Mouse (Mus musculus) neural tube, embryonic 12.5 days (tissue): ENCODE results near the gene Ifit2. TPM values are rescaled to one million over a fixed set of nuclear protein-coding genes. Genes with fewer than 3 reads are reported as not detected.
"Not testable (repeated sequence)": the region's sequence is repeated elsewhere in the genome, so short reads cannot be mapped to it uniquely, and the experiment has no call there.

ENCODE experiments used
- ATAC-seq: fragments of 200-750 bp; cut with Nextera tagmentation; 2 replicates; pipeline ENCODE4 v1.8.0; 2017; ENCODE audit warnings: low read depth, mild to moderate bottlenecking, moderate TSS enrichment, moderate library complexity; ENCODE audit not compliant: low FRiP score
- H3K27ac ChIP-seq: fragments of 300-500 bp; sonication (generic); 2 replicates; pipeline ENCODE4 v1.5.1; 2016
- H3K27me3 ChIP-seq: fragments of 300-500 bp; sonication (generic); replicated peaks from 2 replicates; pipeline ENCODE4 v1.6.1; 2016; ENCODE audit warnings: mild to moderate bottlenecking
- H3K36me3 ChIP-seq: fragments of 300-500 bp; sonication (generic); 2 replicates; pipeline ENCODE4 v1.6.1; 2016; ENCODE audit warnings: mild to moderate bottlenecking
- H3K4me1 ChIP-seq: fragments of 300-500 bp; sonication (generic); 2 replicates; pipeline ENCODE4 v1.6.1; 2016
- H3K4me2 ChIP-seq: fragments of 300-500 bp; sonication (generic); replicated peaks from 2 replicates; pipeline ENCODE4 v1.6.1; 2016; ENCODE audit warnings: mild to moderate bottlenecking
- H3K4me3 ChIP-seq: fragments of 300-500 bp; sonication (generic); 2 replicates; pipeline ENCODE4 v1.5.1; 2016
- H3K9ac ChIP-seq: fragments of 300-500 bp; sonication (generic); 2 replicates; pipeline ENCODE4 v1.6.1; 2016; ENCODE audit warnings: mild to moderate bottlenecking
- H3K9me3 ChIP-seq: fragments of 300-500 bp; sonication (generic); 2 replicates; pipeline ENCODE4 v1.6.1; 2016; ENCODE audit warnings: mild to moderate bottlenecking
- WGBS: fragments of 180-500 bp; shearing (Covaris S2); methylation state at CpG from one replicate; pipeline ENCODE4 v1.1.7; 2016; 5-methylcytosine and 5-hydroxymethylcytosine counted together
- polyA plus RNA-seq: library from polyadenylated mRNA; unstranded; fragments of >200 nt; fragmentation: Nextera tagmentation; extraction: Ambion mirVana; gene quantifications from 2 replicates; pipeline ENCODE4 v1.2.1, GENCODE M21; 2016

The Ifit2 gene
- polyA plus RNA-seq, 1 experiment from 2014 or later: 4.5 TPM

DNA sequence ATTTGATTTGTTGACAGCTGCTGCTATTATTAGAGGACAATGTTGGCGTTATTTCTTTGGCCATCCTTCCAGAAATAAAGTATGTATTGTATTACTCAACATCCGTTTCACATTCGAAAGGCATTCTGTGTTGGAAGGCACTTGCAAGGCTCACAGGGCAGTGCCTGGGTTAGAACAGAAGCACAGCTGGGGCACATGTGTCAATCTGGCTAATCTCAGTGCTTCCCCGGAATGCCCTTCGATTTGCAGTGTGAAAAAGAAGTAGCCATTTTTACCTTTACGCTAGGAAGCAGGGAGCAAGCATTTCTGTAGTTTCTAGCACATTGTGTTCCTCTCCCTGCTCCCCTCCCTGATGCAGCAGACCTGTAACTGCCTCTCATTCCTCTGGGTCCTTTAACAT, 2.5 kb downstream of the Ifit2 start:
- Histone ChIP-seq H3K4me1 (no peaks in the 10 kb centered on the region), H3K4me3 (no peak overlapping the region), H3K36me3 (no peaks in the 10 kb centered on the region), H3K4me2 (no peak overlapping the region), H3K9me3 (no peaks in the 10 kb centered on the region), H3K9ac (no peak overlapping the region), H3K27ac (no peak overlapping the region), H3K27me3 (no peaks in the 10 kb centered on the region)
- 75% methylated on average over 6 of the region's 6 CpGs for whole genome bisulfite sequencing
- ATAC-seq: no peak

DNA sequence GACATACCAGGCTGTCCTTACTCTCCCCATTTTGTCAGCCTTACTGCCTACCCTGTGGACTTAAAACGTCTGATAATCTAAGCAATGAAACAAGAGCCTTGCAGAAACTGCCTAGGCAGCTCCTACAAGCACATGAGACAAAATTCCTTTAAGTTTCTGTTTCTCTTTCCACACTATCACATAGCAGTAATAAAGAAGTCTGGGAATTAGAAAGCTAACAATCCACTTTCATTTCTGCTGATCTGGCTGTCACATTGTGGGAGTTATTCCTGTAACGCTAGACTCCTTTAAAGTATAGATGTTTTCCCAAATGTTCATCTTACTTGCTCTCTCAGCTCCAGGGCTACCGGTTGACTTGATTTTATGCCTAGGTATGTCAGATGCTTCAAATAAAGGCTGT, 3.0 kb downstream of the Ifit2 start:
- Histone ChIP-seq H3K36me3 (no peaks in the 10 kb centered on the region), H3K9ac (no peak overlapping the region), H3K4me2 (no peak overlapping the region), H3K9me3 (no peaks in the 10 kb centered on the region), H3K4me3 (no peak overlapping the region), H3K27me3 (no peaks in the 10 kb centered on the region), H3K27ac (no peak overlapping the region), H3K4me1 (no peaks in the 10 kb centered on the region)
- no peak for ATAC-seq
- 83% methylated on average over 3 of the region's 3 CpGs for WGBS

DNA sequence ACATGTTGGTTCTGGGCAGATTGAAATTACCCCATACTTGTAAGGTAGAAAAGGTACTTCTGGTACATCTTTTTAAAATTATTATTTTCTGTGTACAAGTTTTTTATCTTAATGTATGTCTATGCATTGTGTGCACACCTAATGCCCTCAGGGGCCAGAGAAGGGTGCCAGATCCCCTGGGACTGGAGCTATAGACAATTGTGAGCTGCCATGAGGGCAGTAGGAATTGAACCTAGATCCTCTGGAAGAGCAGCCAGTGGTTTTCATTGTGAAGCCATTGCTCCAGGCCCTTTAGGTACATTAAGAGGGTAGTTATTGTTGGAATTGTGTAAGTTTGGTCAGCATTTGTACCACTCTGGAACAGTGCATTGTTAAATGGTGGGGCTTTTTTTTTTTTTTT, 3.6 kb downstream of the Ifit2 start:
- H3K9me3 ChIP-seq: no peaks in the 10 kb centered on the region
- ATAC-seq: no peak
- H3K4me1 ChIP-seq: no peaks in the 10 kb centered on the region
- no peaks in the 10 kb centered on the region for H3K36me3 ChIP-seq
- no peaks in the 10 kb centered on the region for H3K27me3 ChIP-seq
- no peak overlapping the region for H3K27ac ChIP-seq
- H3K4me2 ChIP-seq: no peak overlapping the region
- H3K9ac ChIP-seq: no peak overlapping the region
- H3K4me3 ChIP-seq: no peak overlapping the region

DNA sequence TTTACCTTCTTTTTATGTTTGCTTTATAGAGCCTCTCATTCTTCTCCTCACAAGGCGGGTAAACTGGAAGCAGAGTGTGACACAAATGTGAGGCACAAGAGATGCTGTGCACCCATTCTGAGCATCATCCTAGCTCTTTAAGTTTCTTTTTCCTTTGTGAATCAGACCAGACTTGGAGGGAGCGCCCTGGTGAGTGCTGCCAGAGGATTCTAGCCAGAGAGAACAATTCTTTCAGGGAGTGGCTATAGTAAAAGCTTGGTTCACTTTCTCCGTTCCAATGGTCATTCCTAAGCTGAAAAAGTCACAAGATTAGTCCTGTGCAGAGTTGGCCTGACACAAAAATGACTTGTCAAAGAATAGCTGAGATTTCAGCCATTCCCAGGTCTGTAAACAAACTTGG, 6.1 kb downstream of the Ifit2 start:
- Histone ChIP-seq H3K9ac (no peak overlapping the region), H3K27ac (no peak overlapping the region), H3K36me3 (no peaks in the 10 kb centered on the region), H3K4me1 (no peaks in the 10 kb centered on the region), H3K4me3 (no peak overlapping the region), H3K27me3 (no peaks in the 10 kb centered on the region), H3K9me3 (no peaks in the 10 kb centered on the region), H3K4me2 (no peak overlapping the region)
- no peak for ATAC-seq
- WGBS: 75% methylated on average over 3 of the region's 3 CpGs

DNA sequence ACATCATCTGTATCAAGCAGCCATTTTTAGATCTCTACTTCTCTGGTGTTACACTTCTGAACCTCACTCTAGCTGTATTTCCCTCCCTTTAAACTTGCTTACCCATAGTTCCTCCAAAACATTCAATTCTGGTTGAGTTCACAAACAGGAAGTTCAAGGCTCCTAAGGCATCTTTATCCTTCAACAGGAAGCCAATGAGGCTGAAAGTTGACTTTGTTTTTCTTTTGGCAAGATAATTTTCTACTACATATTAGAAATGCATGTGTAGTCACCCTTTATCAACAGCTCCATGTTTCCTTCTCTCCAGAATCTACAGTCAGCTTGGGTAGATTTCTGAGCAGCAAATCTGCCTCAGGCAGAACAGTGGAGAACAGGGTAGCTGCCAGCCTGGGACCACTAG, 12.1 kb downstream of the Ifit2 start:
- H3K4me2 ChIP-seq: no peak overlapping the region

DNA sequence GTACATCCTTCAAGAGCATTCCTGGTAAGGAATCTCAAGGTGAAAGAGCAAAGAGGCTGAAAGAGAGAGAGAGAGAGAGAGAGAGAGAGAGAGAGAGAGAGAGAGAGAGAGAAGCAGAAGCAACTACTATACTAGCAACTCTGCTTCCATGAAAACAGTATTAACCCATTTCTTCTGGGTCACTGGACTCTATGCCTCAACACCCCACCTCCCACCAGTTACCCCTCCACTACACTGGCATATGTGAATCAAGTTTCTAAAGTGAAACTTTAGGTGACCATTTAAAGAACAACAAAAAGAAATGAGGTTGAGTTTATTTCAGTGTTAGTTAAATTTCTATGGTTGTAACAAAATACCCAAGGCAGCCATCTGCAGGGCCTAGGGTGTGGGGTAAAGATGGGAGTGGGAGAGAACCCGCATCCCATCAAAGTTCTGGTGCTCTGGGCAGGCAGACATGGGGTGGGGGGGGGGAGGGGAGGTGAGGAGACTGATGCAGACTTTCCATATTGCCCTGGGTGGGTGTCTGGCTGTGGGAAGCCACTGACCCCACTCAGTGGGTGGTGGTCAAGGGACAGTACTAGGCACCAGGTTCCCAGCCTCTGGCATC, 15.8 kb downstream of the Ifit2 start:
- Histone ChIP-seq H3K4me3 (no peak overlapping the region), H3K4me1 (no peaks in the 10 kb centered on the region), H3K9me3 (no peaks in the 10 kb centered on the region), H3K36me3 (no peaks in the 10 kb centered on the region), H3K9ac (no peak overlapping the region), H3K27ac (no peak overlapping the region), H3K4me2 (no peak overlapping the region), H3K27me3 (no peaks in the 10 kb centered on the region)
- ATAC-seq: no peak
- 67% methylated on average over 1 of the region's 1 CpGs for WGBS

More for the DNA sequence above, 12.1 kb downstream of the Ifit2 start:
- Histone ChIP-seq H3K4me1 (no peaks in the 10 kb centered on the region), H3K27me3 (no peaks in the 10 kb centered on the region), H3K36me3 (no peaks in the 10 kb centered on the region), H3K9me3 (no peaks in the 10 kb centered on the region), H3K4me3 (no peak overlapping the region), H3K9ac (no peak overlapping the region), H3K27ac (no peak overlapping the region)
- no peak for ATAC-seq

DNA sequence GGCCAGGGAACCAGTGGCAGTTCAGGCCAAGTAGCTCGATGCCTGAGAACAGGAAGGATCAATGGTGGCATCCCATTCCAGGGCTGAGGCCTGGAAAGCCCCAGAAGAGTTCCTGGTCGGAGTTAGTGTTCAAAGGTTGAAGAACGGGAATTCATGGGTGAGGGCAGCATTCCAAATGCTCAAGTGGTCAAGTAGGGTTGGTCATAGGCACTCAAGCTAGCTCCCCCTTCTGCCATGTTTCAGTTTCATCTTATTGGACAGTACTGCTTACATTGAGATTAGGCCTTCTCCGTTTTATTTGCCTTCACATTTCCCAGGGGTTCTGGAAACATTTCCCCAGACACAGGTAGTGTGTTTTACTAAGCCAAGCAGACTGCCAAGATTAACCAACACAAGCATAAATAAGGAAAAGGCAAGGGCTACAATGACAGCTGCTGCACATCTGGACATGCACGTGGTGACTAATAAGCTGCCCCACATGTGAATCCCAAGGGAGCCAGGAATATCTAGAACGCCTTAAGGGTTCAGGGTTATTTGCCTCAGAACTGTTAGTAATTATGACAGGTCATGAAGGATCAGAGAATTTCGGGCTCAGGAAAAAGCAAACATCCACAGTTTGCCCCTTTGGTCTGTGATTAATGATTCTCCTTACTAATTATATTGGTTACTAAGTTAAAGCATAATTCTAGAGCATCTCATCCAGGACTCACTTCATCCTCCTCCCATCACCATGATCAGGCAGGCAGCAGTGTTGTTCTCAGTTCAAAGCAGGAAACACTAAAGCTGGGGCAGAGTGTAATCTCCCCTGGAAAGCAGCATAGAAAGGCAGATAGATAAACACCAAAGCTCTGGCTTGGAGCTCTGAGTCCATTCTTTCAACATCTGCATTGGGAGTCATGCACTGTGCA, 18.7 kb downstream of the Ifit2 start:
- H3K27ac ChIP-seq: no peak overlapping the region
- H3K4me3 ChIP-seq: no peak overlapping the region
- H3K4me1 ChIP-seq: no peaks in the 10 kb centered on the region
- no peaks in the 10 kb centered on the region for H3K27me3 ChIP-seq
- no peak overlapping the region for H3K9ac ChIP-seq
- 77% methylated on average over 7 of the region's 7 CpGs for WGBS
- H3K4me2 ChIP-seq: no peak overlapping the region
- ATAC-seq: no peak
- no peaks in the 10 kb centered on the region for H3K9me3 ChIP-seq
- no peaks in the 10 kb centered on the region for H3K36me3 ChIP-seq

DNA sequence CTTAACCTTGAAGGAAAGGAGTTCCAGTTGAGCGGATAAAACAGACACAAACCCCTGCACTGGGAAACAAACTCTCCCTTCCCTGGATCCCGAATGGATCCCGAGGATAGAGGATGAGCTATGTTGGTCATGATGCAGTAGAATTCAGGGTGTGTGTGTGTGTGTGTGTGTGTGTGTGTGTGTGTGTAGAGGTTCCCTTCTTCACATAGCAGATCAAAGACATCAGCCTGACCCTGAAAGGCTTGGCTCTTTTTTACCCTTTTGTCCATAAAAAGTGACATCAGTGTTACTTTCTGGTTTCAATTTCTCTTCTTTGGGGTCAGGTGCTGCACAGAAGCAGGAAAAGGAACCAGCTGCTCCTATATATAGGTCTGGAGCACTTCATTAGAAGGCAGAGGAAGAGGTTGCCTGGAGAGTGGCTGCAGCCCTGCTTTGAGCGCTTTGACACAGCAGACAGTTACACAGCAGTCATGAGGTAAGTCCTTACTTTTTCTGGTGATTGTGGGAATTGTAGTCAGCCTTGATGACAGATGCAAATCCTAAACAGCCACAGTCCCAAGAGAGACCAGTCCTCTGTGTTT, 19.5 kb downstream of the Ifit2 start:
- H3K4me1 ChIP-seq: no peaks in the 10 kb centered on the region
- H3K27ac ChIP-seq: no peak overlapping the region
- H3K9me3 ChIP-seq: no peaks in the 10 kb centered on the region
- no peaks in the 10 kb centered on the region for H3K36me3 ChIP-seq
- no peak for ATAC-seq
- 72% methylated on average over 4 of the region's 4 CpGs for WGBS
- no peak overlapping the region for H3K4me2 ChIP-seq
- H3K9ac ChIP-seq: no peak overlapping the region
- H3K27me3 ChIP-seq: no peaks in the 10 kb centered on the region
- no peak overlapping the region for H3K4me3 ChIP-seq

DNA sequence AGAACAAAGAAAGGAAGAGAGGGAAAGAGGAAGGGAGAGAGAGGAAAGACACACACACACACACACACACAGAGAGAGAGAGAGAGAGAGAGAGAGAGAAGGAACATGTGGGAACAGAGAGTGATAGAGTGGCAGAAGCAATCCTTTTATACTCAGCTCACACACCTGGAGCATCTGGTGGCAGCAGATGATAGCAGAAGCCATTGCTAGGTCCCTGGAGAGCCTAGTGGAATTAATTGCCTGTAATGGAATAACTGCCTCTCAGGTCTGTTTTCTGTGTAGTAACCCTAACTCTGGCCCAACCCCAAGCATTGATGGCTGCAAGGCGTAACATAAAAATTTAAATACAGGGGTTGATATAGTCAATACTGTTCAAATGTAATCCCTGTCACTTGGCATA, 20.6 kb downstream of the Ifit2 start:
- no peak overlapping the region for H3K27ac ChIP-seq
- H3K9me3 ChIP-seq: no peaks in the 10 kb centered on the region
- no peak overlapping the region for H3K9ac ChIP-seq
- H3K4me3 ChIP-seq: no peak overlapping the region
- no peak overlapping the region for H3K4me2 ChIP-seq
- 85% methylated on average over 1 of the region's 1 CpGs for WGBS
- no peaks in the 10 kb centered on the region for H3K27me3 ChIP-seq
- no peaks in the 10 kb centered on the region for H3K36me3 ChIP-seq
- H3K4me1 ChIP-seq: no peaks in the 10 kb centered on the region
- ATAC-seq: no peak

DNA sequence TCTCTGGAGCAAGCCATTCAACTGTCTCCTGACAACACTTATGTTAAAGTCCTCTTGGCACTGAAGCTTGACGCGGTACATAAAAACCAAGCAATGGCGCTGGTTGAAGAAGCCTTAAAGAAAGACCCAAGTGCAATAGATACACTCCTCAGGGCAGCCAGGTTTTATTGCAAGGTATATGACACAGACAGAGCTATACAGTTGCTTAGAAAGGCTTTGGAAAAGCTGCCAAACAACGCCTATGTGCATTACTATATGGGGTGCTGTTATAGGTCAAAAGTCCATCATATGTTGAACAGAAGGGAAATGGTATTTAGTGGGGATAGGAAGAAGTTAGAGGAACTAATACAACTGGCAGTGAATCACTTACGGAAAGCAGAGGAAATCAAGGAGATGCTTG, 23.2 kb downstream of the Ifit2 start:
- H3K9ac ChIP-seq: no peak overlapping the region
- no peak overlapping the region for H3K27ac ChIP-seq
- WGBS: 92% methylated on average over 5 of the region's 5 CpGs
- H3K4me3 ChIP-seq: no peak overlapping the region
- no peak for ATAC-seq
- H3K9me3 ChIP-seq: no peaks in the 10 kb centered on the region
- no peaks in the 10 kb centered on the region for H3K4me1 ChIP-seq
- no peaks in the 10 kb centered on the region for H3K36me3 ChIP-seq
- no peak overlapping the region for H3K4me2 ChIP-seq
- H3K27me3 ChIP-seq: no peaks in the 10 kb centered on the region

DNA sequence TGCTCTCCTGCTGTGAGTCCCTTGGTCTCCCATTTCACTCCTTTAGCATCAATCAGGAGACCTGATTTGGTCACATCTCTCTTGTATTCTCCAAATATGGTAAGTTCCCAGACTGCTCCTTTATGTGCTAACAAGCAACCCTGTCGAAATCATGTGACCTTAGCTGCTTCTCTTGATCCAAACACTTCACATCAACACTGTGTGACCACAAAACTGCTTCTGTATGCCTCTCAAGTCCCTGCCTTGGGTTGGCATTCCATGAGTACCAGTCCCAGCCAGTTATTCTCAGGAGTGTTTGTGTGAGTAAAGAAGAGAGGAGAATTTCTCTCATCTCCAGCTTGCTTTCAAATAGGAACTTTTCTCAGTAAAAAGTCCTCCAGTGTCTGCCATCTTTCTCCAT, 26.6 kb downstream of the Ifit2 start:
- no peak overlapping the region for H3K9ac ChIP-seq
- H3K27ac ChIP-seq: no peak overlapping the region
- no peak for ATAC-seq
- no peaks in the 10 kb centered on the region for H3K9me3 ChIP-seq
- H3K27me3 ChIP-seq: no peaks in the 10 kb centered on the region
- H3K36me3 ChIP-seq: no peaks in the 10 kb centered on the region
- no peaks in the 10 kb centered on the region for H3K4me1 ChIP-seq
- H3K4me2 ChIP-seq: no peak overlapping the region
- H3K4me3 ChIP-seq: no peak overlapping the region
- WGBS: 65% methylated on average over 1 of the region's 1 CpGs

DNA sequence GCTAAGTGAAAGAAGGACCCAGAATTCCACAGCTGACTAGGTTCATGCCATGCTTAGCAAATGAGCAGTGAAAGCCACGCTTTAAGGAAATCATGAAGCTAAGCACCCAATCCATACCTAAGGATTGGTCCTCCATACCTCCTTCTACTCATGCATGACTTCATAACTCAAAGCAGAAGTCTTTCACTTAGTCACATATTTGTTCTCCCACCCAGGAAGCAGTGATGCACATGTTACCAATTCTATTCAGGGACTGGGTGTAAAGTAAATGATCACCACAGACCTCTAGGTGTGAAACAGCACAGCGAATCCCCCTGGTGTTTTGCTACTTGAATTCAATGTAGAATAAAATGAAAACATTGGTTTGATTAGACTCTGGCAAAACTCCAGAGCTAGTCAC, 32.2 kb downstream of the Ifit2 start:
- not testable (repeated sequence) for H3K9me3 ChIP-seq, H3K9ac ChIP-seq, ATAC-seq, H3K36me3 ChIP-seq, H3K27ac ChIP-seq, H3K27me3 ChIP-seq, H3K4me1 ChIP-seq, H3K4me2 ChIP-seq, H3K4me3 ChIP-seq
- WGBS: 90% methylated on average over 2 of the region's 2 CpGs
